Mouse (Mus musculus): ENCODE results near the gene Ttyh2.

Ttyh2 gene

GRCm38 (mm10) chr11:114706358-114706757, 31.1 kb downstream of the Ttyh2 start:
- no peak for DNase-seq (ENCODE audit: inconsistent ontology term)

GRCm38 (mm10) chr11:114711393-114711792, 36.2 kb downstream of the Ttyh2 start:
- no peak for DNase-seq (ENCODE audit: inconsistent ontology term)

GRCm38 (mm10) chr11:114711861-114712260, 36.6 kb downstream of the Ttyh2 start:
- no peak for DNase-seq (ENCODE audit: inconsistent ontology term)

- no peak for DNase-seq (ENCODE audit: inconsistent ontology term)
These were observed 39.3 kb downstream of the Ttyh2 start for GRCm38 (mm10) chr11:114714526-114714925.

- no peak for DNase-seq (ENCODE audit: inconsistent ontology term)
These were observed 40.3 kb downstream of the Ttyh2 start for GRCm38 (mm10) chr11:114715531-114715930.

- no peak for DNase-seq (ENCODE audit: inconsistent ontology term)
These were observed 45.3 kb downstream of the Ttyh2 start for GRCm38 (mm10) chr11:114720535-114720934.

- no peak for DNase-seq (ENCODE audit: inconsistent ontology term)
These were observed 47.2 kb downstream of the Ttyh2 start for GRCm38 (mm10) chr11:114722438-114722837.

- peak; percentile 30 for DNase-seq (ENCODE audit: inconsistent ontology term)
These were observed 47.8 kb downstream of the Ttyh2 start for GRCm38 (mm10) chr11:114723030-114723429.

GRCm38 (mm10) chr11:114724787-114725590, 49.8 kb downstream of the Ttyh2 start:
- DNase-seq (ENCODE audit: inconsistent ontology term) = peak; percentile 94

GRCm38 (mm10) chr11:114726965-114727825, 52.0 kb downstream of the Ttyh2 start, which contains the start of gene Dnaic2:
Gene Dnaic2, plus strand, starts transcription at chr11:114727408.
- DNase-seq (ENCODE audit: inconsistent ontology term) = peak; percentile 76

- DNase-seq (ENCODE audit: inconsistent ontology term) = no peak
These were observed 52.6 kb downstream of the Ttyh2 start for GRCm38 (mm10) chr11:114727826-114728186.

GRCm38 (mm10) chr11:114728333-114728732, 53.1 kb downstream of the Ttyh2 start:
- DNase-seq (ENCODE audit: inconsistent ontology term) = peak; percentile 49

GRCm38 (mm10) chr11:114729832-114730363, 54.7 kb downstream of the Ttyh2 start:
- DNase-seq (ENCODE audit: inconsistent ontology term) = no peak

GRCm38 (mm10) chr11:114731711-114732110, 56.5 kb downstream of the Ttyh2 start:
- DNase-seq (ENCODE audit: inconsistent ontology term) = no peak

GRCm38 (mm10) chr11:114732890-114733289, 57.7 kb downstream of the Ttyh2 start:
- DNase-seq (ENCODE audit: inconsistent ontology term) = no peak

- DNase-seq (ENCODE audit: inconsistent ontology term) = no peak
These were observed 60.9 kb downstream of the Ttyh2 start for GRCm38 (mm10) chr11:114736111-114736510.

- peak; percentile 45 for DNase-seq (ENCODE audit: inconsistent ontology term)
These were observed 61.8 kb downstream of the Ttyh2 start for GRCm38 (mm10) chr11:114736913-114737624.

GRCm38 (mm10) chr11:114740598-114740997, 65.4 kb downstream of the Ttyh2 start:
- DNase-seq (ENCODE audit: inconsistent ontology term) = no peak

- DNase-seq (ENCODE audit: inconsistent ontology term) = no peak
These were observed 66.2 kb downstream of the Ttyh2 start for GRCm38 (mm10) chr11:114741451-114741850.

- peak; percentile 81 for DNase-seq (ENCODE audit: inconsistent ontology term)
These were observed 69.9 kb downstream of the Ttyh2 start for GRCm38 (mm10) chr11:114745134-114745533.

- no peak for DNase-seq (ENCODE audit: inconsistent ontology term)
These were observed 72.4 kb downstream of the Ttyh2 start for GRCm38 (mm10) chr11:114747564-114748138.
